Mouse (Mus musculus) neural tube, embryonic 12.5 days (tissue): ENCODE measurements at regions not wholly inside any gene's neighbourhood (a gene's known extent, or its start where the extent isn't known, plus 50 kb on each side); places are given as distances from the start of the nearest gene placed in this dataset.
"Not testable (repeated sequence)": the region's sequence is repeated elsewhere in the genome, so short reads cannot be mapped to it uniquely, and the experiment has no call there.

Experiments
- ATAC-seq: fragments of 200-750 bp; cut with Nextera tagmentation; 2 replicates; pipeline ENCODE4 v1.8.0; 2017; ENCODE audit warnings: low read depth, mild to moderate bottlenecking, moderate TSS enrichment, moderate library complexity; ENCODE audit not compliant: low FRiP score
- H3K27ac ChIP-seq: fragments of 300-500 bp; sonication (generic); 2 replicates; pipeline ENCODE4 v1.5.1; 2016
- H3K27me3 ChIP-seq: fragments of 300-500 bp; sonication (generic); replicated peaks from 2 replicates; pipeline ENCODE4 v1.6.1; 2016; ENCODE audit warnings: mild to moderate bottlenecking
- H3K36me3 ChIP-seq: fragments of 300-500 bp; sonication (generic); 2 replicates; pipeline ENCODE4 v1.6.1; 2016; ENCODE audit warnings: mild to moderate bottlenecking
- H3K4me1 ChIP-seq: fragments of 300-500 bp; sonication (generic); 2 replicates; pipeline ENCODE4 v1.6.1; 2016
- H3K4me2 ChIP-seq: fragments of 300-500 bp; sonication (generic); replicated peaks from 2 replicates; pipeline ENCODE4 v1.6.1; 2016; ENCODE audit warnings: mild to moderate bottlenecking
- H3K4me3 ChIP-seq: fragments of 300-500 bp; sonication (generic); 2 replicates; pipeline ENCODE4 v1.5.1; 2016
- H3K9ac ChIP-seq: fragments of 300-500 bp; sonication (generic); 2 replicates; pipeline ENCODE4 v1.6.1; 2016; ENCODE audit warnings: mild to moderate bottlenecking
- H3K9me3 ChIP-seq: fragments of 300-500 bp; sonication (generic); 2 replicates; pipeline ENCODE4 v1.6.1; 2016; ENCODE audit warnings: mild to moderate bottlenecking
- WGBS: fragments of 180-500 bp; shearing (Covaris S2); methylation state at CpG from one replicate; pipeline ENCODE4 v1.1.7; 2016; 5-methylcytosine and 5-hydroxymethylcytosine counted together

- H3K27ac ChIP-seq, H3K27me3 ChIP-seq, H3K36me3 ChIP-seq, H3K9ac ChIP-seq, H3K4me2 ChIP-seq, ATAC-seq, H3K4me3 ChIP-seq, H3K4me1 ChIP-seq, H3K9me3 ChIP-seq: not testable (repeated sequence)
- 86% methylated on average over 1 of the region's 3 CpGs for WGBS
Measured at GRCm38 (mm10) chr14:53054439-53054838, 558.9 kb upstream of the Olfr1507 start.

GRCm38 (mm10) chr14:53053465-53054123 lies 558.0 kb upstream of the Olfr1507 start:
- H3K4me2 ChIP-seq, ATAC-seq, H3K4me1 ChIP-seq, H3K36me3 ChIP-seq, H3K9me3 ChIP-seq, H3K4me3 ChIP-seq, H3K27ac ChIP-seq, H3K27me3 ChIP-seq, H3K9ac ChIP-seq: not testable (repeated sequence)
- WGBS, result 50% methylated on average over 1 of the region's 3 CpGs

- not testable (repeated sequence) for H3K9ac ChIP-seq, H3K36me3 ChIP-seq, ATAC-seq, H3K4me3 ChIP-seq, H3K4me2 ChIP-seq, H3K27me3 ChIP-seq, H3K4me1 ChIP-seq, H3K9me3 ChIP-seq, H3K27ac ChIP-seq
- 100% methylated on average over 3 of the region's 3 CpGs for WGBS
Measured at GRCm38 (mm10) chr14:53047683-53048082, 552.1 kb upstream of the Olfr1507 start.

- ATAC-seq, H3K9me3 ChIP-seq, H3K4me1 ChIP-seq, H3K36me3 ChIP-seq, H3K4me3 ChIP-seq, H3K27ac ChIP-seq, H3K9ac ChIP-seq, H3K4me2 ChIP-seq, H3K27me3 ChIP-seq: not testable (repeated sequence)
- WGBS, result 100% methylated on average over 1 of the region's 1 CpGs
Measured at GRCm38 (mm10) chr14:53046975-53047374, 551.4 kb upstream of the Olfr1507 start.

- H3K4me3 ChIP-seq, H3K4me2 ChIP-seq, H3K36me3 ChIP-seq, H3K9me3 ChIP-seq, H3K27me3 ChIP-seq, H3K4me1 ChIP-seq, H3K9ac ChIP-seq, ATAC-seq, H3K27ac ChIP-seq: not testable (repeated sequence)
- 83% methylated on average over 3 of the region's 3 CpGs for WGBS
Measured at GRCm38 (mm10) chr14:53045331-53045730, 549.8 kb upstream of the Olfr1507 start.

GRCm38 (mm10) chr14:53044101-53044500 lies 548.6 kb upstream of the Olfr1507 start:
- H3K4me2 ChIP-seq, H3K4me3 ChIP-seq, H3K27me3 ChIP-seq, H3K27ac ChIP-seq, H3K4me1 ChIP-seq, ATAC-seq, H3K9me3 ChIP-seq, H3K36me3 ChIP-seq, H3K9ac ChIP-seq: not testable (repeated sequence)
- 78% methylated on average over 4 of the region's 4 CpGs for WGBS

GRCm38 (mm10) chr14:53042016-53042415 lies 546.5 kb upstream of the Olfr1507 start:
- WGBS, result 13% methylated on average over 3 of the region's 3 CpGs
- H3K27ac ChIP-seq, H3K9me3 ChIP-seq, H3K36me3 ChIP-seq, H3K4me3 ChIP-seq, H3K27me3 ChIP-seq, H3K4me2 ChIP-seq, ATAC-seq, H3K4me1 ChIP-seq, H3K9ac ChIP-seq: not testable (repeated sequence)

- H3K27me3 ChIP-seq, H3K4me2 ChIP-seq, H3K9me3 ChIP-seq, H3K4me1 ChIP-seq, H3K4me3 ChIP-seq, H3K27ac ChIP-seq, ATAC-seq, H3K36me3 ChIP-seq, H3K9ac ChIP-seq: not testable (repeated sequence)
- 92% methylated on average over 4 of the region's 4 CpGs for WGBS
Measured at GRCm38 (mm10) chr14:53039475-53039874, 543.9 kb upstream of the Olfr1507 start.

- no CpG with 5 or more reads among the region's 4 CpGs for WGBS
- H3K27ac ChIP-seq, H3K9me3 ChIP-seq: not testable (repeated sequence)
Measured at GRCm38 (mm10) chr14:53034940-53035339, 539.4 kb upstream of the Olfr1507 start.

GRCm38 (mm10) chr14:53033221-53033620 lies 537.7 kb upstream of the Olfr1507 start:
- not testable (repeated sequence) for ATAC-seq, H3K9me3 ChIP-seq, H3K4me3 ChIP-seq, H3K27me3 ChIP-seq, H3K27ac ChIP-seq, H3K9ac ChIP-seq, H3K4me2 ChIP-seq, H3K36me3 ChIP-seq, H3K4me1 ChIP-seq
- no CpG with 5 or more reads among the region's 6 CpGs for WGBS

More at GRCm38 (mm10) chr14:53034940-53035339, 539.4 kb upstream of the Olfr1507 start:
- not testable (repeated sequence) for H3K4me1 ChIP-seq, H3K4me2 ChIP-seq, ATAC-seq, H3K36me3 ChIP-seq, H3K4me3 ChIP-seq, H3K9ac ChIP-seq, H3K27me3 ChIP-seq

GRCm38 (mm10) chr14:53032498-53032897 lies 536.9 kb upstream of the Olfr1507 start:
- H3K27me3 ChIP-seq, H3K36me3 ChIP-seq, H3K27ac ChIP-seq, H3K4me1 ChIP-seq, ATAC-seq, H3K9ac ChIP-seq, H3K4me2 ChIP-seq, H3K9me3 ChIP-seq, H3K4me3 ChIP-seq: not testable (repeated sequence)
- WGBS, result no CpG with 5 or more reads among the region's 1 CpGs

GRCm38 (mm10) chr14:53030227-53030626 lies 534.7 kb upstream of the Olfr1507 start:
- not testable (repeated sequence) for H3K36me3 ChIP-seq, H3K27ac ChIP-seq, H3K9ac ChIP-seq, H3K4me1 ChIP-seq, H3K4me2 ChIP-seq, H3K4me3 ChIP-seq, ATAC-seq, H3K27me3 ChIP-seq, H3K9me3 ChIP-seq
- WGBS, result no CpG with 5 or more reads among the region's 4 CpGs

GRCm38 (mm10) chr14:53026958-53027357 lies 531.4 kb upstream of the Olfr1507 start:
- not testable (repeated sequence) for H3K4me2 ChIP-seq, H3K36me3 ChIP-seq, H3K27me3 ChIP-seq, ATAC-seq, H3K9ac ChIP-seq, H3K4me3 ChIP-seq, H3K4me1 ChIP-seq, H3K27ac ChIP-seq, H3K9me3 ChIP-seq
- WGBS, result no CpG with 5 or more reads among the region's 1 CpGs
